Mouse (Mus musculus) ES-Bruce4 (cell line): Measurements from ENCODE around the gene Tek. TPM values are rescaled to one million over a fixed set of nuclear protein-coding genes. Genes with fewer than 3 reads are reported as not detected.

ENCODE experiments used
- H3K27ac ChIP-seq: 2 replicates; pipeline ENCODE4 v1.5.1; 2012; ENCODE audit warnings: low read length, inconsistent platforms; ENCODE audit not compliant: insufficient read depth
- H3K27me3 ChIP-seq: 2 replicates; pipeline ENCODE4 v1.6.1; 2012; ENCODE audit warnings: mild to moderate bottlenecking, low read length, inconsistent platforms; ENCODE audit not compliant: control insufficient read depth, poor library complexity, insufficient read depth, severe bottlenecking
- H3K36me3 ChIP-seq: 2 replicates; pipeline ENCODE4 v1.6.1; 2012; ENCODE audit warnings: inconsistent platforms, mild to moderate bottlenecking, low read length, moderate library complexity; ENCODE audit not compliant: control insufficient read depth, poor library complexity, insufficient read depth, severe bottlenecking
- H3K4me1 ChIP-seq: one replicate; pipeline ENCODE4 v1.8.1; 2011; ENCODE audit warnings: low read length; ENCODE audit not compliant: control insufficient read depth, insufficient read depth
- H3K4me3 ChIP-seq: 2 replicates; pipeline ENCODE4 v1.5.1; 2011; ENCODE audit warnings: low read depth, mild to moderate bottlenecking, low read length
- H3K9ac ChIP-seq: 2 replicates; pipeline ENCODE4 v1.6.1; 2012; ENCODE audit warnings: low read depth, mild to moderate bottlenecking, inconsistent platforms; ENCODE audit not compliant: poor library complexity, severe bottlenecking
- H3K9me3 ChIP-seq: replicated peaks from 2 replicates; pipeline ENCODE4 v1.6.1; 2012; ENCODE audit warnings: mild to moderate bottlenecking, low read length, inconsistent platforms; ENCODE audit not compliant: control insufficient read depth, poor library complexity, insufficient read depth, severe bottlenecking
- CTCF ChIP-seq: IDR thresholded peaks from one replicate; pipeline ENCODE4 v1.8.1; 2011; ENCODE audit warnings: low read depth, low read length
- EP300 ChIP-seq: IDR thresholded peaks from 2 replicates; pipeline ENCODE4 v1.6.1; 2011; ENCODE audit warnings: low read depth, low read length; ENCODE audit not compliant: insufficient read depth
- POLR2A ChIP-seq: IDR thresholded peaks from one replicate; pipeline ENCODE4 v1.8.1; 2011; ENCODE audit warnings: low read length; ENCODE audit not compliant: insufficient read depth
- polyA plus RNA-seq: library from polyadenylated mRNA; stranded (reverse); fragments of >200 nt; gene quantifications from 2 replicates; pipeline ENCODE4 v1.2.4, GENCODE M21; 2011; ENCODE audit warnings: low read depth; ENCODE audit not compliant: missing spikeins, insufficient read depth, insufficient read length

Tek gene
- polyA plus RNA-seq, 1 experiment, result 3.8 TPM

- Histone ChIP-seq H3K4me1 (no peaks in the 10 kb centered on the region), H3K9ac (no peak overlapping the region), H3K9me3 (no peaks in the 10 kb centered on the region), H3K4me3 (no peak overlapping the region), H3K27me3 (no peaks in the 10 kb centered on the region), H3K27ac (no peak overlapping the region), H3K36me3 (no peaks in the 10 kb centered on the region)
- TF ChIP-seq CTCF (no peak), POLR2A (no peak), EP300 (no peak)
Measured at GRCm38 (mm10) chr4:94855201-94855600, 116.1 kb downstream of the Tek start.

GRCm38 (mm10) chr4:94900744-94901143, 161.7 kb downstream of the Tek start:
- no peak overlapping the region for H3K9ac ChIP-seq
- no peak overlapping the region for H3K27ac ChIP-seq
- TF ChIP-seq CTCF, result no peak
- no peak for TF ChIP-seq POLR2A
- TF ChIP-seq EP300, result no peak
- H3K4me1 ChIP-seq, result no peaks in the 10 kb centered on the region
- H3K9me3 ChIP-seq, result no peaks in the 10 kb centered on the region; the same call in 1 of the 2 replicates
- no peaks in the 10 kb centered on the region for H3K27me3 ChIP-seq
- no peak overlapping the region for H3K4me3 ChIP-seq
- no peaks in the 10 kb centered on the region for H3K36me3 ChIP-seq

- H3K27me3 ChIP-seq, result no peaks in the 10 kb centered on the region
- no peak overlapping the region for H3K9ac ChIP-seq
- H3K27ac ChIP-seq, result no peak overlapping the region
- no peaks in the 10 kb centered on the region for H3K36me3 ChIP-seq
- no peaks in the 10 kb centered on the region for H3K4me1 ChIP-seq
- H3K9me3 ChIP-seq, result no peaks in the 10 kb centered on the region; the same call in 1 of the 2 replicates
- no peak overlapping the region for H3K4me3 ChIP-seq
- no peak for TF ChIP-seq CTCF
- no peak for TF ChIP-seq EP300
- TF ChIP-seq POLR2A, result no peak
Measured at GRCm38 (mm10) chr4:94901780-94902179, 162.7 kb downstream of the Tek start.

Other genes with a start within 250 kb of the Tek start
- gene Gm10306, start 182.7 kb upstream of the Tek start, polyA plus RNA-seq, result not detected in 2 replicates
- gene Caap1, start 182.5 kb upstream of the Tek start, polyA plus RNA-seq, result 25.2 and 28.8 TPM in 2 replicates
- 150 and 157 TPM in 2 replicates for gene Plaa, start 136.0 kb upstream of the Tek start, polyA plus RNA-seq
- gene Ift74, start 124.8 kb upstream of the Tek start, polyA plus RNA-seq, result 15.0 and 15.1 TPM in 2 replicates
- not detected in 2 replicates for gene Lrrc19, start 89.1 kb upstream of the Tek start, polyA plus RNA-seq
- not detected in 2 replicates for gene Eqtn, start 189.6 kb downstream of the Tek start, polyA plus RNA-seq
- gene Mysm1, start 239.8 kb downstream of the Tek start, polyA plus RNA-seq, result 41.4 and 41.9 TPM in 2 replicates